Mouse (Mus musculus): Measurements from ENCODE around the gene Zscan29. TPM values are rescaled to one million over a fixed set of nuclear protein-coding genes. Genes with fewer than 3 reads are reported as not detected.
A peak's percentile ranks its signal among the peaks of the same experiment; 100 is the strongest.

Zscan29 gene
- 6.4 and 6.8 TPM in 2 replicates for polyA plus RNA-seq (2012; rRNA removed)

DNA sequence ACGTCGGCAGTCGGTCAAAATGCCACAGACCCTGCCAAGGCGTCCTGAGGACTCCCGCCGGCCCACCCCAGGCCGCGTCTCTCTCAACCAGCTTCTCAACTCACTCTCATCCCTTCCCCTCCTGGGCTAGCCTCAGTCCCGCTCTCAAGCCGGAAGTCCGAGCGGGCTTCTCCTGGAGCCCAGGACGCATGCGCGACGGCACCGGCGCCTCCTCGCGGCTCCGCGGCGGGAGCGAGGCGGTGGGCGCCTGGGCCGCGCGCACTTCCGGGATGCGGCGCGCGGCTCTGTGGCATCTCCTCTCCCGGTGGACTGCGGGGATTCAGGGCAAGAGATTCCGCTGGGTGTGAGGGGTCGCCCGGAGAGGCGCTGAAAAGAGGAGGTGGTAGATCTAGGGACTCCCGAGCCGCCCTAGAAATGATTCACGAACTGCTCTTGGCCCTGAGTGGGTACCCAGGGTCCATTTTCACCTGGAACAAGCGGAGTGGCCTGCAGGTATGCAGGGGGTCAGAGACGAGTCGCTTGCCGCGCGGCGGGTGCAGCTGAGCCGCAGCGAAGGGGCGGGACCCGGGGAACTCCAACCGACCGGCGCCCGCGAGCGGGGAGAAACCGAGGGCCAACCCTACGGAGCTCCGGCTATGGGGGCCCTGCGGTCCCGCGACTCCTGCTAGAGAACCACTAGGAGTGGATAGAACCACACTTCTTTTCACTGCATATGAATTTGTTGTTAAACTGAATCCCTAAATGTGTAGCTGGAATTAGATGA, at the start of gene Zscan29:
Gene Zscan29, minus strand, starts transcription at position 146 of the 763 bp plus-strand sequence.
- TF ChIP-seq CTCF (IDR thresholded peaks at IDR 0.05; ENCODE audit: borderline replicate concordance, insufficient read depth, low read depth, low read length), result no peak
- TF ChIP-seq POLR2A (IDR thresholded peaks at IDR 0.05; ENCODE audit: borderline replicate concordance, insufficient read depth, low read length), result peak; percentile 62; the same call in 1 of the 2 replicates
- 1% methylated on average over 66 of the region's 66 CpGs for WGBS
- H3K4me1 ChIP-seq (ENCODE audit: control insufficient read depth, insufficient read depth, low read length), result peaks cover 12% of the 10 kb centered on the region
- no peaks in the 10 kb centered on the region for H3K27me3 ChIP-seq (ENCODE audit: control insufficient read depth, insufficient read depth, low read length)
- peak within 1 kb of the TSS; percentile 57 for H3K27ac ChIP-seq (ENCODE audit: insufficient read depth, low read length)
- DNase-seq, result peak; percentile 89
- peak within 1 kb of the TSS; percentile 67 for H3K4me3 ChIP-seq (replicated peaks; ENCODE audit: insufficient read depth, low read depth, low read length)

DNA sequence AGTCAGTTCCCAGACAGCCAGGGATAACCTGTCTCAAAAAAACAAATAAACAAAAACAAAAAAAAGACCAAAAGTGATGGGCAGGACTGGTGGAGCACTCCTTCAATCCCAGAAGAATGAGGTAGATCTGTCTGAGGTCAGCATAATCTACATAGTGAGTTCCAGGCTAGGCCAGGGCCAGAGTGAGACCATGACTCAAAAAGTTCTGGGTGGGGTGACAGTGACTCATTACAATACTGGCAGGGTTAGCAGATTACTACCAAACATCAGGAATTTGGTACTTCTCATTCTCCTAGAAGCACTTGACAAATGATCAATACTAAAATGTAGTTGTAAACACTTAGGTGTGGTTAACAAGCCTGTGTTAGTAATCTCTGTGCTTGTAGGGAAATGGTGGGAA, 49.1 kb upstream of the Zscan29 start:
- TF ChIP-seq POLR2A (IDR thresholded peaks at IDR 0.05; ENCODE audit: borderline replicate concordance, insufficient read depth, low read length), result no peak
- TF ChIP-seq CTCF (IDR thresholded peaks at IDR 0.05; ENCODE audit: borderline replicate concordance, insufficient read depth, low read depth, low read length), result no peak
- peaks cover 3% of the 10 kb centered on the region for H3K4me1 ChIP-seq (ENCODE audit: control insufficient read depth, insufficient read depth, low read length)
- H3K27me3 ChIP-seq (ENCODE audit: control insufficient read depth, insufficient read depth, low read length), result no peaks in the 10 kb centered on the region
- H3K27ac ChIP-seq (ENCODE audit: insufficient read depth, low read length), result no peak overlapping the region
- DNase-seq, result no peak
- no peak overlapping the region for H3K4me3 ChIP-seq (replicated peaks; ENCODE audit: insufficient read depth, low read depth, low read length)

DNA sequence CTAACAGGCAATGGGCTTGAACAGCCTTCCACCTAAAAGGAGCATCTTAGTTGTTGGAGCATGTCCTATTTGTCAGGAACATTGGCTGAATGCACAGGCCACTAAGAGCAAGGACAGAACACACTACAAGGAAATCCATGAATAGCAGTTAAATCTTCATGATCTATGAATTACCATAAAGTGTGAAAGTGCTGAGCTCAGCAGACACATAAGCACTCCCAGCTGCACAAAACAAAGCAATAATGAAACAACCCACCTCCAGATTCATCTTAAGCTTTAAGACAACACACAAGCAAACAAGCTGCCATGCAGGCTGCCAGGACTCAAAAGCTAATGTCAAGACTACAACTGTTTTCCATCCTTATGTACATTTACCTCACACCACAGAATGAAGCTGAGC, 48.3 kb upstream of the Zscan29 start:
- TF ChIP-seq POLR2A (IDR thresholded peaks at IDR 0.05; ENCODE audit: borderline replicate concordance, insufficient read depth, low read length) (no peak), CTCF (IDR thresholded peaks at IDR 0.05; ENCODE audit: borderline replicate concordance, insufficient read depth, low read depth, low read length) (no peak)
- DNase-seq, result no peak
- Histone ChIP-seq H3K27me3 (ENCODE audit: control insufficient read depth, insufficient read depth, low read length) (no peaks in the 10 kb centered on the region), H3K4me1 (ENCODE audit: control insufficient read depth, insufficient read depth, low read length) (peaks cover 3% of the 10 kb centered on the region), H3K27ac (ENCODE audit: insufficient read depth, low read length) (no peak overlapping the region), H3K4me3 (replicated peaks; ENCODE audit: insufficient read depth, low read depth, low read length) (no peak overlapping the region)

DNA sequence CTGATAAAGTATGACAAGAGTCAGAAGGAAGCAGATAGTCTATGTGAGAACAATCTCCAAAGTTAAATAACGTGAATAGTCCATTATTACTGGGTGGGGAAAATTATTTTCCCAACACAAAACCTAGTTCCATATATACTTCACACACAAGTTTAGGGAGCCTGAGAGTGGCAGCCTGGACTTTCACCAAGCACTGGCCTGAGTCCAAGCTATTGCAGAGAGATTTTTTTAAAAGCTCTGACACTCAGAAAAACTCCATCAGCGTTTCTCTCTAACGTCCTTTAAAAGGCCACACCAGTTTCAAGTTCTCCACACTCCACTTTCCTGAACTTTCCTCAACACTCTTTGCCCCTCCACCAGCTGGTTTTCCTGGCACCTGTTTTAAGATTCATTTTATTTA, 43.6 kb upstream of the Zscan29 start:
- Histone ChIP-seq H3K4me1 (ENCODE audit: control insufficient read depth, insufficient read depth, low read length) (peaks cover 3% of the 10 kb centered on the region; the same call in 1 of the 2 replicates), H3K27ac (ENCODE audit: insufficient read depth, low read length) (no peak overlapping the region), H3K4me3 (replicated peaks; ENCODE audit: insufficient read depth, low read depth, low read length) (no peak overlapping the region), H3K27me3 (ENCODE audit: control insufficient read depth, insufficient read depth, low read length) (no peaks in the 10 kb centered on the region)
- DNase-seq, result no peak
- TF ChIP-seq POLR2A (IDR thresholded peaks at IDR 0.05; ENCODE audit: borderline replicate concordance, insufficient read depth, low read length), result no peak
- TF ChIP-seq CTCF (IDR thresholded peaks at IDR 0.05; ENCODE audit: borderline replicate concordance, insufficient read depth, low read depth, low read length), result no peak
- 39% methylated on average over 3 of the region's 3 CpGs for WGBS

DNA sequence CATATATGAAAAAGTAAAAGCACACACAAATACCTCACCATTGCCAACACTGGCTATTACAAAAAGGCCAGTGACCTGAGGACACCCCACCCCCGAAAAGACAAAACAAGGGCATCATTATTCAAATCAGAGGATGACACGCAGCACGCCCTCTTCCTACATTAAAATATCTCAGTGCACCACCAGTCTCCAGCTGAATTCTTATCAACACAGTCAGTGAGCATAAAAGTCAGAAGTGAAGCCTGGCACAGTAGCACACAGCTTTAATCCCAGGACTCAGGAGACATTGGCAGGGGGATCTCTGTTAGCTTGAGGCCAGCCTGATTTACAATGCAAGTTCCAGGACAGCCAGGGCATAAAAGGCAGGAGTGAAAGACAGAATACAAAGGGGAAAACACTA, 35.6 kb upstream of the Zscan29 start:
- no peak overlapping the region for H3K27ac ChIP-seq (ENCODE audit: insufficient read depth, low read length)

DNA sequence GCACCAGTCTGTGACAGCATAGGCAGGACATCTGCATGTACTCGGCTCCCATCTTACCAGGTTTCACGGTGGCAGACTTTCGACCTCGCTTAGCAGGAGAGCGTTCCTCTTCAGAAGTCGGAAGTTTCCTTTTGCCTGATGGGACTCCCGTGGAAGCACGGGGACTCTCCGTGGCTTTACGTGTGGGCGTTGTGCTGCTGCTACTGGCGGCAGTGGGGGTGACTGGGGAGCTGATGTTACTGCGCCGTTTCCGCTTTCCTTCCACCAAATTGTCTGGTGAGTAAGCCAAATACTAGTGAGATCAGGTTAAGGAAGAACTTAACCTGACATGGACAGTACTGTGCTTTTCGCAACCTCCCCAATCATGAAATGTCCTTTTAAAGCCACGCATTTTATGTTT, 33.4 kb upstream of the Zscan29 start:
- H3K27ac ChIP-seq (ENCODE audit: insufficient read depth, low read length), result no peak overlapping the region
- no peak for TF ChIP-seq POLR2A (IDR thresholded peaks at IDR 0.05; ENCODE audit: borderline replicate concordance, insufficient read depth, low read length)
- no peak for TF ChIP-seq CTCF (IDR thresholded peaks at IDR 0.05; ENCODE audit: borderline replicate concordance, insufficient read depth, low read depth, low read length)
- no peaks in the 10 kb centered on the region for H3K27me3 ChIP-seq (ENCODE audit: control insufficient read depth, insufficient read depth, low read length)
- no peak overlapping the region for H3K4me3 ChIP-seq (replicated peaks; ENCODE audit: insufficient read depth, low read depth, low read length)
- H3K4me1 ChIP-seq (ENCODE audit: control insufficient read depth, insufficient read depth, low read length), result no peaks in the 10 kb centered on the region
- DNase-seq, result no peak
- 93% methylated on average over 17 of the region's 17 CpGs for WGBS

More for the DNA sequence above, 35.6 kb upstream of the Zscan29 start:
- DNase-seq, result no peak
- Histone ChIP-seq H3K4me3 (replicated peaks; ENCODE audit: insufficient read depth, low read depth, low read length) (no peak overlapping the region), H3K27me3 (ENCODE audit: control insufficient read depth, insufficient read depth, low read length) (no peaks in the 10 kb centered on the region), H3K4me1 (ENCODE audit: control insufficient read depth, insufficient read depth, low read length) (no peaks in the 10 kb centered on the region)
- no peak for TF ChIP-seq POLR2A (IDR thresholded peaks at IDR 0.05; ENCODE audit: borderline replicate concordance, insufficient read depth, low read length)
- no peak for TF ChIP-seq CTCF (IDR thresholded peaks at IDR 0.05; ENCODE audit: borderline replicate concordance, insufficient read depth, low read depth, low read length)
- WGBS, result 90% methylated on average over 3 of the region's 3 CpGs

DNA sequence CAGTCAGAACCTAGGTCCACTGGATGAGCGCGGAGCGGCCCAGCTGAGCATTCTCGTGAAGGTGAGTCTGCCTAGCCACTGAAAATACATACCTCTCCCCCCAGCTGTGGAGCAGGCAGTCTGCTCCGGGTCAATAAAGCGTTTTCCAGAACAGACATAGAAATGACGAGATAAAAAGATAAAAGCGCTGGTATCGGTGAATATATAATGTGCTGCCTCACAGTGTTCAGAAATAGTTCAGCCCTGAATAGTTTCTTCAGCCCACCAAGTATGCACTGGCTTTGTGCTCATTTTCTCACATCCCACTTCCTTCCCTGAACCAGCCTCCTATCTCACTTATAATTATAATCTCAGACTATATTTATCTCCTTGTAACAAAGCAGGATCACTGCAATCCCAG, 24.5 kb upstream of the Zscan29 start:
- Histone ChIP-seq H3K27ac (ENCODE audit: insufficient read depth, low read length) (no peak overlapping the region), H3K4me1 (ENCODE audit: control insufficient read depth, insufficient read depth, low read length) (no peaks in the 10 kb centered on the region), H3K27me3 (ENCODE audit: control insufficient read depth, insufficient read depth, low read length) (no peaks in the 10 kb centered on the region), H3K4me3 (replicated peaks; ENCODE audit: insufficient read depth, low read depth, low read length) (no peak overlapping the region)
- TF ChIP-seq CTCF (IDR thresholded peaks at IDR 0.05; ENCODE audit: borderline replicate concordance, insufficient read depth, low read depth, low read length), result no peak
- TF ChIP-seq POLR2A (IDR thresholded peaks at IDR 0.05; ENCODE audit: borderline replicate concordance, insufficient read depth, low read length), result no peak
- DNase-seq, result no peak
- WGBS, result 93% methylated on average over 9 of the region's 9 CpGs

DNA sequence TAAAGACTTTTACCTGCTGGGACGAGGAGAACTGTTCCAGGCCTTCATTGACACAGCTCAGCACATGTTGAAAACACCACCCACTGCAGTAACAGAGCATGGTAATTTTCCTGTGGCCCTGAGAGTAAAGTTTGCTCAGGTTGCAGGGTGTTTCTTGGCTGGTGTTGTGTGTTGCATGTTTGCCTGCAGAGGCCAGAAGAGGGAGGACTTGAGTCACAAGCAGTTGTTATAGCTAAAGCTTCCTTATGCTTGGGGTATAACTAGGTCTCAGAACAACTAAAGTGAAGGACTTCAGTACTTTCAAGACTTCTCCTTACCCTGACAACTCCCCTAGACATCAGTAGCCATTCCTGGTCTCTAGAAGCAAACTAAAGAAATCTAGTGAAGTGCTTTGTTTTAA, 17.6 kb upstream of the Zscan29 start:
- DNase-seq, result no peak
- Histone ChIP-seq H3K4me3 (replicated peaks; ENCODE audit: insufficient read depth, low read depth, low read length) (no peak overlapping the region), H3K27ac (ENCODE audit: insufficient read depth, low read length) (no peak overlapping the region), H3K27me3 (ENCODE audit: control insufficient read depth, insufficient read depth, low read length) (no peaks in the 10 kb centered on the region), H3K4me1 (ENCODE audit: control insufficient read depth, insufficient read depth, low read length) (peaks cover under 1% of the 10 kb centered on the region; the same call in 1 of the 2 replicates)
- WGBS, result 74% methylated on average over 1 of the region's 1 CpGs
- no peak for TF ChIP-seq CTCF (IDR thresholded peaks at IDR 0.05; ENCODE audit: borderline replicate concordance, insufficient read depth, low read depth, low read length)
- no peak for TF ChIP-seq POLR2A (IDR thresholded peaks at IDR 0.05; ENCODE audit: borderline replicate concordance, insufficient read depth, low read length)
